Mouse (Mus musculus): ENCODE results near the gene Gm10320.

DNA sequence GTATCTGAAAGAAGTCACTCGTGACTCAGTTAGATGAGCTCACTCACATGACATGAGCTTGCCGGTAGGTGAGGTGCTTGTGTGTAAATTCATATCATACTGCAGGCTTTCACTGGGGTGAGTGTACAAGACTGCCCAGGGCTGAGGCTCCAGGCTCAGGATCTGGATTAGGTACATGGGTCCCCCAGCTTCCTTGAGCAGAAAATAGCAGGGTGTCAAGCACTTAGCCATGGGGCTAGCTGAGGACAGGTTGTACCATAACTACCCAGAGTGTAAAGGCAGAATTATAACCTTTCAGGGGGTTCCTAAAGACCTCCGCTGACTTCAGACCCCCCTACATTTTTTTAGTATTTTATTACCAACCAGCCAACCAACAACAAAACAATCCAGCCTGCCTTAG lies at the start of gene Gm10320:
- TF ChIP-seq CTCF (conservative IDR thresholded peaks at IDR 0.05; ENCODE audit: insufficient read depth, insufficient read length, low read depth, low read length) (no peak), POLR2A (IDR thresholded peaks at IDR 0.05; ENCODE audit: low read depth, low read length) (no peak)
